Mouse (Mus musculus) cerebellum, postnatal 4 days (tissue): ENCODE measurements around the gene Rhob.
A peak's percentile ranks its signal among the peaks of the same experiment; 100 is the strongest.

Experiments used
- DNase-seq, 2 experiments: peaks; one replicate each; pipeline ENCODE4 v3.0.0; 2022; ENCODE audit warnings: low spot score in 2 of 2, mixed read lengths in 1 of 2

The Rhob gene

DNA sequence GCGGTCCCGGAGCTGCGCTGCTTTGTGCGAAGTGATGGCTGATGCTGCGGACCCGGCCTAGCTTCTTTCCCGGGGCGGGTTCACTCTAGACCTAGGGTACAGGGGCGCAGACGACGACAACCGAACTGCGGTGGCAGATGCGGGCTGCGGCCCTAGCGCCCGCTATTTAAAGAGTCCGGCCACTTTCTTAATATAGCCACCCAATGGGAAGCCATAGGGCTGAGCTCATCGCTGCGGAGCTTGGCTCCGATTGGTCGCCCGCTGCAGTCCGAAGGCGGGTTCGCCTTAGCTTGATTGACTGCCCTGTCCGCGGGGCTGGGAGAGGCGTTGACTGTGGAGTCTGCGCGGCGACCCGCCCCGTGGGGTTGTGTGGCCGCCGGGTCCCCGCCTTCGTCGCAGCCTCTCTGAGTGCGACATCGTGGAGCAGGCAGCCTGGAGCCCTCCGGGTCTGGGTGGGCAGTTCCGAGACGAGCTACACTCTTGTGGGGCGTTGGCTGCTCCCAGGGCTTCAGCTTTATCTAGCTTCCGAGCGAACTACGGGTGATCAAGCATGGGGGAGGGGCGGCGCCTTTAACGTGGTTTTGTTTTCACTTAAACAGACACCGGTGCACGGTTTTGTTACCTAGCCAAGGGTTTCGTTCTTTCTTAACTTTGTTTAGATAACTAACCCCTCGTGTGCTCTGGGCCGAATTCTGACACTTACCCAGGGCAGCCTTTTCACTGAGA lies at the start of gene Rhob:
Gene Rhob (minus strand): TSS at position 139 of the 726 bp plus-strand sequence.
- peak; percentile 85 to 94 for DNase-seq

DNA sequence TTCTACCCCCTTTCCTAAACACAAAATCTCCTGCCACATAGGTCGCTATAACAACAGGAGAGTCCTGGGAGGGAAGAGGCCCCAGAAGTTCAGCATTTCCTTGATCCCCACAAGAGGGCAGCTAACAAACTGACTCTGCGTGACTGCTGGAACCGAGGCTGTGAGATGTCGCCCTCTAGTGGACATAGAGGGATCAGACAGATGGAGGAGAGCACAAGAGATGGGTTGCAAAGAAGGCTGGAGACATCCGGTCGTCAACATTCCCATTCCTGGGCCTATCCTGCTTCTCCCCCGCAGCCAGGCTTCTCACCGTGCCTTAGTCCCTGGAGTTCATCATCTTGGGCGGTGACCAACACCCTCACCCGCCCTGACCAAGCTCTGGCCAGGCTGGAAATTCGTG lies 47.5 kb upstream of the Rhob start:
- DNase-seq: peak; percentile 35 to 61

DNA sequence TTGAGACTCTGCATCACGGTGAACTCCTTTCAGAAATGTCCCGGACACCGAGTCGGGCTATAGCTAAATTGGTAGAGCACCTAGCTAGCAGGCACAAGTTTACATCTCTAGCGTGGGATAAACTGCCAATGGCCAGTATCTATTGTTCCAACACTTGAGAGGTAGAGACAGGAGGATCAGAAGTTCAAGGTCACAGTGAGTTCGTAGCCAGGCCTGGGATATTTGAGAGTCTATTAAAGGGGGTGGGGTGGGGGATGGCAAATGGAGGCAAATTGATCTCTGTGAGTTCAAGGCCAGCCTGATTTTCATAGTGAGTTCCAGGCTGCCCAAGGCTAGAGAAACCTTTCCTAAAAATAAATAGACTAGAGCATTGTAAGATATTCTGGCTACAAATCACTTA lies 47.0 kb upstream of the Rhob start:
- DNase-seq: no peak

DNA sequence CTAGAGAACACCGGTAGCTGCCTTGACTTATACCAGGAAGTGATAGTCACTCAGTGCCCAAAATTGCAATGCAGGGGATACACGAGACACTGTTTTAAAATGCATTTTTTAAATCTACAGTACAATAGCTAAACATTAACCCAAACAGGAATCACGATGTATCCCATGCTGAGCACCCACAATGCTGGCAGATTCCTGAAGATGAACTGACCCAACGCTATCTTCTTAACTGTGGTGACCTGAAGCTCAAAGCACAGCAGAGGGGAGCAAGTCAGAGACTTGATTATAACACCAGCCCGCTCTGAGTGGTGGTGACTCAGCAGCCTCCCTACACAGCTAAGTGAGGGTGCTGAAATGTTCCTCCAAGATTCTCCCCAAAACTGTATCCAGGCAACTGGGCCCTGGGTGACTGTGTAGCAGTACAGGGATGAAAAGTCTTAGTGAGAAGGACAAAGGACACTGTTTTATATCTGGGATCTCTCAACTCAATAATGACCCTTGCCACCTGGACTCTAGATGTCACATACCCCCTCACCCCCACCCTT lies 45.3 kb upstream of the Rhob start:
- DNase-seq: no peak

DNA sequence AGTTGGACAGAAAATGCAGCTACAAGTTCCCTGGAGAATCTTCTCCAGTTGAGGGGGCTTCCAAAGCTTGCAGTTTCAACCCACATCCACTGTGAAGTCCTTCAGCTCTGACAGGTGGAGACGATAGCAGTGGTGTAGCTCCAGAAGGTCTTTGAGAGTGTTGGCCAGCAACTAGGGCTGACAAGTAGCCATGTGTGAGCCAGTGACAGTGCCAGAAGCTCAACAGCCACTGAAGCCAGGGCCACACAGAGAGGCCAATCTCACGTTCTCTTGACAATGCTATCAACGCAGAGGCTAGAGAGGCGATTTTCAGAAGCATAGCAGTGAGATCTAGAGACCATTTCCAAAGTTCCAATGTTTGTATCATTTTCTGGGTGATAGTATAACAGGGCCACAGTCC lies 42.6 kb upstream of the Rhob start:
- DNase-seq: no peak

DNA sequence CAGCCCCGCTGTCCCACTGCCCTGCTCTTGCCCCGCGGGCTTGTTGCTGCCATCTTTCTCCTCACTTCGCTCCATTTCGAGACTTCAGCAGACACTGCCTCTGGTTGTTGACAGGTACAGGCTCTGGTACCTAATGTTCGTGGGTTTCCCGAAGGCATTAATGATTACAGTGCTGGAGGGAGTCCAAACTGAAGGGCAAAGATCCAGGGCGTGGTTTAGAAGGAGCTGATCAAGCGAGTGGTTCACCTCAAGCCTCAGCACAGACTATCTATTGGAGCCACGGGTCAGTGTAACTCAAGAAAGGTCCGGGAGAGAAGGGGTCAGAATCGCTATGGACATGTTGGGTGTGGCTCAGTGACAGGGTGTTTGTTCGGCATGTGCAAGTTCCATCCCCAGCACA lies 39.7 kb upstream of the Rhob start:
- no peak for DNase-seq

- DNase-seq: no peak
Observed at GRCm38 (mm10) chr12:8537291-8537690, 37.5 kb upstream of the Rhob start.

DNA sequence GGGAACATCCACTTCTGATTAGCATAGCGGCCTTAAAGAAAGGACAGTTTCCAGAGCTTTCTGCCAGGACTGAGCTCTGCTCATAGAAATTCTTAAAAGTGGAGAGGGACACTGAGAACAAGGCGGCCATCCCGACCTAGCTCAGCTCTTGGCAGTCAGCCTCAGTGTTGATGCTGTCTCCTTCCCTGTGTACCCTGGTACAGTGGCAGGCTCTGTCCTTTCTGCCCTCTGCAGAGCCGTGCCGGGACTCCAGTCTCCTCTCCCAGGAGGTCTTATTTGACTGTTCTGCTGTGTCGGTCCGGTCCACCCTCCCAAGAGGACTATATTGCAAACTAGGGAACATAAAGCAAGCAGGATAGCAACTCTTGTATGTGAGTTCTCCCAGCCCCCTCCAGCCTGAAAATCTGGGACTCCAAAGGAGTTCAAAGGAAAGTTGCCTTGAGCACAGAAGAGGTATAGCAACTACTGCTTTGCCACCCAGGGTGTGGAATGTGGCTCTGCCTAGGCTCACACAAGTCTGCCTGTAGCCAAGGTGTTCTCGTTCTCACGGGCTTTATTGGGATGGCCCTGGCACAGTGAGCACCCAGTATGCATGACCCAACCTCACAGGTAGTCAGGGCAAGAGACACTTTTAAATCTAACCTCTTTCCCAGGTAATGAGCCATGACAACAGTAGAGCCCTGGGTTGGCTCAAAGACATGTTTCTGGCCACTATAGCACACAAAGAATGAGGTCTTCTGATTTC lies 36.6 kb upstream of the Rhob start:
- no peak for DNase-seq

GRCm38 (mm10) chr12:8535596-8535995 lies 35.8 kb upstream of the Rhob start:
- no peak for DNase-seq

GRCm38 (mm10) chr12:8534915-8535314 lies 35.1 kb upstream of the Rhob start:
- DNase-seq: no peak

GRCm38 (mm10) chr12:8527770-8528169 lies 28.0 kb upstream of the Rhob start:
- DNase-seq: no peak

GRCm38 (mm10) chr12:8527175-8527574 lies 27.4 kb upstream of the Rhob start:
- DNase-seq: no peak

DNA sequence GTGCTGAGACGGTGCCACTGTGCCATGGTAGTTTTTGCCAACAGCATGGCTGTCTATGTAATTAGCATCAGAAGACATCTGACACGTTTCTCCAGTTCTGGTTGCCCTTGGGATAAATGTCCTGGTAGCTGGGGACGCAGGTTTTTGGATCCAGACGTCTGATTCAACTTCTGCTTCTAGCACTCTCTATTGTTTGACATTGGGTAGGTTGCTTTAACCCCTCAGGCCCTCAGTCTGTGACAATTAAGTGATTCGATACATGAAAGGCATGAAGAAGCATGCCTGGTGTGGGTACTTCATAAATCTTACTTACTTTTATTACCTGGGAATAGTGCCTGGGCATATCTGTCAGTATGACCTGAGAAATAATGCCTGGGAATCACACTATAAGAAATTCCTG lies 24.3 kb upstream of the Rhob start:
- DNase-seq: no peak

DNA sequence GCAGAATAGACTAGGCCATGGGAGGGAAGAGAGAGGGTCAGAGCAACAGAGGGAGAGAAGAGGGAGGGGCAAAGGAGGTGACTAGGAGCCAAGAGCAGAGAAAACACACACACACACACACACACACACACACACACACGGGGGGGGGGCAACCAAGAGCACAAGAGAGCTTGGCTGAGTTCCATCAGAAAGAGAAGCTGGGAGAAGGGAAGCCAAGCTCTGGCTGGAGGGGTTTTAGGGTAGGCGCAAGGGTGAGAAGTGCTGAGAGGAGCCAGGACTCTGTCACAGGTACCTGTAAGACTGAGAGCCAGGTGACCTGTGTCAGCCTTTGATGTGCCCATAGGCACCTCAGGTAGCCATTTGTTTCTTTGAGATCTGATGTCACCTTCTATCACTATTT lies 22.9 kb upstream of the Rhob start:
- no peak for DNase-seq

DNA sequence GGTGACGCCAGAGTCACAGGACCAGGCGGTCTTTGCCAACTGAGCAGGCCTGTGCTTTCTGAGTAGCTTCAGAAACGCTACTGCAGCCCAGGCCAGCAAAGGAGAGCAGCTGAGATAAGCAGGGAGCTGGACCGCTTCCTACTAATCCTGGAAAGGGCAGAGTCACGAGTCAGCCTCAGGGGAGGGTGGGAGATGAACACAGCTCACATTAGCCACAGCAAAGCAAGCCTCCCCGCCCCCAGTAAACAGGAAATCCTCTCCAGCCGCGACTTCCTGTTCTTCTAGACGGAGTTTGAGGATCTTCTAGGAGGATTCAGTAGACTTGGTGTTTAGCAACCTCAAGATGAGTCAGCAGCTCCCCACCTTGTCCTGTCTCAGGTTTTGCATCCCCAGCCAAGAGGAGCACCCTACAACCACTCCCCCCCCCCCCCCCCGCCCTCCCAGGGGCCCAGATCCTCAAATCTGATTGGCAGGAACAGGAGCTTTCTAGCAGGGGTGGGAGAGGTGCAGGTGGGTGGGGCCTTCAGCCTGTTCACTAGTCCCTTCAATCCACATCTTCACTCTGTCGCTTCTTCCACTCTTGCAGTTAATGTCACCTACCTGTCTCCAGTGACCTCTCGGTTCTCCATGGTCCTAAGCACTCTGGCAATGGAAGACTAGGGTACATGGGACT lies 21.7 kb upstream of the Rhob start:
- no peak for DNase-seq

DNA sequence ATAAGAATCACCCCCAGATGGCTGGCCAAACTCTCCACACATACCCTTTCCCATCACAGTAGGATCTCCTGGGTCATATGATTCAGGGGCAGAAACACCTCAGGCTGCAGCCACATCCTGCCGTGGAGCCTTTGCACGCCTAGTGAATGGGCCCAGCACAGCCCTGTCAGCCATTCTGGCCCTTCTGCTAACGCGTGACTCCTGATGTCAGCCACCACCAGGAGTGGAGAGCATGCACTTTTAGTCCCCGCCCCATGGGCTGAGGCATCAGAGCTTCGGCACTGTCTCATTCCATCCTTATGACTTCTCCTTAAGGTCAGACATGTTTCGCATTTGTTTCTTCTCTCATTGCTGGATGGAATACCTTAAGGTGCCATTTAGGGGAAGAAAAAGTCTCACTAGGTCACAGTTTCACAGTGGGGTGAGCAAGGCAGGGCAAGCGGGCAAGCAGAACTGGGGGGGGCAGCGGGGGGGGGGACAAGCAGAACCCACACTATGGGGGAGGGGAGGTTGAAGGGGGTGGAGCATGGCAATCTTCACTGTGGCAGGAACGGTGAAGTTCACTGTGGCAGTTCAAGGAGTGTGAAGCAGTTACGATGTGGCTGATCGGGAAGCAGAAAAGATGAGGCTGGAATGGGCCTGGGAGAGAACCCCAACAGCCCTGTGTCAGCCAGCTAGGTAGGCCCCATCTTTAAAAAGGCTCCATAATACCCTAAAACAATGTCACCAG lies 19.8 kb upstream of the Rhob start:
- no peak for DNase-seq

DNA sequence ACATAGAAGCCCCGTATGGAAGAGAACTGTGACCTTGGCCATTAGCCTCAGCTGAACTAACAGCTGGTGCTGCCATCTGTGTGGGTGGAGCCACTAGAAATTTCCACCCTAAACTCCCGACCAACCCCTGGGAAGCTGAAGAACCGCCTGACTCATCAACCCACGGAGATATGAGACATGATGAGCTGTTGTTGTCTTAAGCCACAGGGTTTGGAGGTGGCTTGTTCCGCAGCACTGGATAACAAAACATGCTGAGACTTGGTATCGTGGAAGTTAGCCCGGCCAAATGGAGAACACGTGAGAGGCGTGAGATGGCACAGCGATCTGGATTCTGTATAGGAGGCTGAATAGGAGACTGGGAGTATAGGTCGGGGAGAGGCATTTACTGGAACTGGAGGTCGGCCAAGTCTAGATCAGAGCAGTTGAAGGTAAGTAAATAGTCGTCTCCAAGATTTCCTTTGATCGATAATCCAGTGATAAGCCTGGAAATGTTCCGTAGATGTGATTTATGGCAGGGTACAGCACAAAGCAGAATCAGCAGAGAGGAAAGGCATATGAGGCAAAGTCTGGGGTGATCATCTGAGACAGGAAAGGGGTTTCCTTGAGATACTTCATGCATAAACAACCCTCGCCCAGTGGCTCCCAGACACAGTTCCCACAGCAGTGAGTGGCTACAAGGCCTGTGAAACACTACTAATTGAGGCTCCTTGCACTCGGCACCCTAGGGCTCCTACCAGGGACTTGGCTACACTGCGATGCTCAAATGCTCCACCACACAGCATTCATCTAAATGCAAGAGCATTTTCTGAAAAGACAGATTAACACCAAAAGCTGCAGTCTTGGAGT lies 11.5 kb upstream of the Rhob start:
- no peak for DNase-seq

GRCm38 (mm10) chr12:8510317-8510988 lies 10.6 kb upstream of the Rhob start:
- DNase-seq: no peak

DNA sequence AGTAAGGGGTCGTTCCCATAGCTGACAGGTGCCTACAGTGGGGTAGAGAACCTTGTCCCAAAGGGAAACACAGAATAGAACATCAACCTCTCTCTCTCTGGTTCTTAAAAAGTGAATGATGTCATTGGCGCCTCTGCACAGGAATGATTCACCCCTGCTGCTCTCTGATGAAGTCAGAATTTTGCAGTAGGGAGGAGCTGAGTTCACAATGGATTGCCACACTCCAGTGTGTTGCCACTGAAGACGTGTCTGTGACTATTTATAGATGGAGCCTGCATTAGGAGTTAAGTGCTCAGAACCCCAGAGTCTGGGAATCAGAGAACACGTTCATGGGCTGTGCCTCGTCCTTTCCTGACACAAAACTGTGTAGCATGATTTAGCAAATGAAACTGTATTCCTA lies 9.9 kb upstream of the Rhob start:
- no peak for DNase-seq

DNA sequence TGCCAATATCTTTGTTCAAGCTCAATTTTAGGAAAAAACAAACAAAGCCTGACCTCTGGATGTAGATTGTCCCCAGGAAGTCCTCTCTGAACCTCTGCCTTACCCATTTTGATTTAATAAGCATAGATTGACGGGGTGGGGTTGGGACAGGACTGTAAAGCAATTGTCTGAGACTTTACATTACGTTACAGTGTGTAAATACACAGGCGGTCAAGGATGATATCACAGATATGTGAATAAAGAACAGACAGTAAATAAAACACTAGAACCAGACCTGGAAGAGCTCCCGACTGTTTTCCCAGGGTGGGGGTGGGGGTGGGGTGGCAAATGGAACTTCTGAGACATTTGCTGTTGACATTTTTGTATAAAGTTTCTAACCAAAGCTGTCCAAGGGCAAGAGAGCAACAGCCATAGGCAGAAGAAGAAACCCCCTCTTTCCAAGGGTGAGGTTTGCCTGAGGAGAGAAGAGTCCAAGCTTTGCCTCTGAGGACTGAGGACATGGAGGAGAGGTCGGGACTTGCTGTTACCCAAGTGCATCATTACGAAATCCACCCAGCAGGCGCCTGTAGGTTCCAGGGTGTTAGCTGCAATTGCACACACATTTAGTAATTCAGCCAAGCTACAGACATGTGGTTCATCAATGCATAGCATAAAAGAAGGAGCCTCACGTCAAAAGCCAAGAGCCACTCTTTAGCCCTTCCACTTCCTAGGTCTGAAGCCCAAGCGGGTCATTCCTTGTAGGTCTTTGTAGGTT lies 7.3 kb upstream of the Rhob start:
- DNase-seq: no peak
